Mouse (Mus musculus): ENCODE data around the gene Pard3. TPM values are rescaled to one million over a fixed set of nuclear protein-coding genes. Genes with fewer than 3 reads are reported as not detected.
A peak's percentile ranks its signal among the peaks of the same experiment; 100 is the strongest.

The Pard3 gene
- polyA plus RNA-seq, 1 experiment from 2014 or later, result 38.3 TPM

DNA sequence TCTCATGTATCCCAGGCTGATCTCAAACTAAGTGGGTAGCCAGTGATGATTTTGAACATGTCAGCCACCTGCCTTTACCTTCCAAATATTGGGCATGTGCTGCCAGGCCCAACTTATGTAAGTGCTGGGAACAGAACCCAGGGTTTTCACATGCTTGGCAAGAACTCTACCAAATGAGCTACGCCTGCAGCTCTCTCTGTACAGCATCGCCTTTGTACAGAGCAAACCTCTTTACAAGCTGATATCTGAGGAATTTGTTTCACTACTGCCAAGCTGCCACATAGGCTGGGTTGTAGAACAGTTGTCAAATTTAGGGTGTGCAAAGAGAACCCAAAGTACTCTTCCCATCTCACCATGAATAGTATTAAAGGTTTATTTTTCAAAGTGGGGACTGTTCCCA, 416.3 kb downstream of the Pard3 start:
- H3K4me2 ChIP-seq (replicated peaks), result no peak overlapping the region
- H3K4me1 ChIP-seq, result no peaks in the 10 kb centered on the region
- H3K9ac ChIP-seq, result no peak overlapping the region
- H3K36me3 ChIP-seq, result peaks cover 8% of the 10 kb centered on the region; the same call in 1 of the 2 replicates
- no peak overlapping the region for H3K27ac ChIP-seq
- H3K4me3 ChIP-seq, result no peak overlapping the region
- WGBS, result 93% methylated on average over 2 of the region's 2 CpGs
- ATAC-seq (ENCODE audit: low FRiP score), result no peak
- no peaks in the 10 kb centered on the region for H3K9me3 ChIP-seq (replicated peaks)
- no peaks in the 10 kb centered on the region for H3K27me3 ChIP-seq

DNA sequence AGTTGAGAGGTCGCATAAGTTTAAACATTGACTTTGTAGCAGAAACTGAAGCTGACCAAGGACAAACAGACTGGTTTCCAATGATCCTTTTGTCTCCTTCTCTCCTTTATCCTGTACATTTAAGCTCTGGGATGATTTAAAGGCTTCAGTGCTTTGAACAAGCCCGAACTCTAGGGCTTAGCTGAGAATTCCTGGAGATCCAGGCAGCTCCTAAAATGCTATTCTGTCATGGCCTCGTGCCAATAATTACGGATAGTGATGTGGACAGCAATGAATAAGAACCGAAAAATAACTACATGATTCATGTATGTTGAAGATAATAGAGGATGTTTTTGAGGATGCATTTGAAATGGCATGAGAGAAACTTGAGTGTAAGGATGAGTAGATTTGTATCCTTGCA, 421.9 kb downstream of the Pard3 start:
- H3K36me3 ChIP-seq, result no peaks in the 10 kb centered on the region
- no peak overlapping the region for H3K4me3 ChIP-seq
- peaks cover 2% of the 10 kb centered on the region; the same call in 1 of the 2 replicates for H3K4me1 ChIP-seq
- no peak for ATAC-seq (ENCODE audit: low FRiP score)
- no peak overlapping the region for H3K9ac ChIP-seq
- no peak overlapping the region for H3K27ac ChIP-seq
- no peak overlapping the region for H3K4me2 ChIP-seq (replicated peaks)
- WGBS, result 81% methylated on average over 5 of the region's 5 CpGs
- no peaks in the 10 kb centered on the region for H3K27me3 ChIP-seq
- no peaks in the 10 kb centered on the region for H3K9me3 ChIP-seq (replicated peaks)

DNA sequence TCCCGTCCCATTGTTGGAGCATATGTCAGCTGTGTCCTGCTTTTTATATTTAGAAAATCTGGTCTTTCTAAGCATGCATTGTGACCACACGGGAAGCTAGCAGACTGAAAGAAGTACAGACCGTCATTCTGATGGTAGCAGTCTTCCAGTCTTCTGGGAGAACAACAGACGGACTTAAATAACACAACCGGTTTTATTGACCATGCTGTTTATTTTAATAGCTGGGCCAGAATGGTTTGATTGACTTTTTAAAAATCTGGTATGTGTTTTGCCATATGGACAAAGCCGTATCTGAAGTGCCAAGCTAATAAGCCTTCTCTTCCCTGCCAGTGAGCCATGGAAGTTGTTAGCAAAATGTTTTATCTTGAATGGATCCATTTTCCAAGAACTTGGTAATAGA, 428.3 kb downstream of the Pard3 start:
- WGBS, result 45% methylated on average over 6 of the region's 6 CpGs
- H3K4me2 ChIP-seq (replicated peaks), result no peak overlapping the region
- ATAC-seq (ENCODE audit: low FRiP score), result no peak
- no peaks in the 10 kb centered on the region for H3K27me3 ChIP-seq
- H3K4me1 ChIP-seq, result peaks cover 4% of the 10 kb centered on the region
- no peaks in the 10 kb centered on the region for H3K36me3 ChIP-seq
- no peaks in the 10 kb centered on the region for H3K9me3 ChIP-seq (replicated peaks)
- H3K9ac ChIP-seq, result no peak overlapping the region
- H3K27ac ChIP-seq, result no peak overlapping the region
- H3K4me3 ChIP-seq, result no peak overlapping the region

DNA sequence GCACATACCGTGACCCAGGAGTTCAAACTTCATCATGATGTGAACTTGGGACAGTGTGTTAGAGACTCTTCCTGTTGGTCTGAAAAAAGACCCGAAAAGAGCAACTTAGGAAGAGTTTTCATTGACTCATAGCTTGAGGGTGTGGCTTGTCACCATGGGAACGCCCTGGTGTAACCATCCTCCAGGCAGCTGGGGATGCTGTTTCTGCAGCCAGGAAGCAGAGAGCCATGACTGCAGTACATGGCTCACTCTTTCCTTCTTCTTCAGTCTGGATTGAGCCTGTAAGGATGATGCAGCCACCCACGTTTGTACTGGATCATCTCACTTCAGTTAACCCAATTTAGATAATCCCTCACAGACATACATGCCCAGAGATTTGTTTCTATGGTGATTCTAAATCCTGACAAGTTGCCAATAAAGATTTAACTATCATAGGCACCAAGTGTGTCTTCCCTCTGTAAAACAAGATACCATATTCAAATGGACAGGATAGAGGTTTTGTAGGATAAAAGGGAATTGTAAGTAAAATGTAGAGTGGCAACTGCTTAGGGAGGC, 431.6 kb downstream of the Pard3 start:
- H3K9me3 ChIP-seq (replicated peaks), result no peaks in the 10 kb centered on the region
- ATAC-seq (ENCODE audit: low FRiP score), result no peak
- no peak overlapping the region for H3K4me2 ChIP-seq (replicated peaks)
- peaks cover 20% of the 10 kb centered on the region for H3K4me1 ChIP-seq
- H3K27ac ChIP-seq, result no peak overlapping the region
- no peaks in the 10 kb centered on the region for H3K36me3 ChIP-seq
- H3K4me3 ChIP-seq, result no peak overlapping the region
- no peaks in the 10 kb centered on the region for H3K27me3 ChIP-seq
- no peak overlapping the region for H3K9ac ChIP-seq
- WGBS, result 64% methylated on average over 4 of the region's 4 CpGs

- Histone ChIP-seq H3K4me1 (peaks cover 22% of the 10 kb centered on the region), H3K27ac (peak overlapping the region; percentile 73), H3K9me3 (replicated peaks) (no peaks in the 10 kb centered on the region), H3K36me3 (no peaks in the 10 kb centered on the region), H3K4me3 (no peak overlapping the region), H3K27me3 (no peaks in the 10 kb centered on the region), H3K4me2 (replicated peaks) (0 out of 2 replicates have a peak overlapping the region, but pooled peaks have one; percentile 1), H3K9ac (no peak overlapping the region)
- 20% methylated on average over 13 of the region's 13 CpGs for WGBS
- ATAC-seq (ENCODE audit: low FRiP score), result no peak
Observed at GRCm38 (mm10) chr8:127498997-127499719, 435.5 kb downstream of the Pard3 start.

DNA sequence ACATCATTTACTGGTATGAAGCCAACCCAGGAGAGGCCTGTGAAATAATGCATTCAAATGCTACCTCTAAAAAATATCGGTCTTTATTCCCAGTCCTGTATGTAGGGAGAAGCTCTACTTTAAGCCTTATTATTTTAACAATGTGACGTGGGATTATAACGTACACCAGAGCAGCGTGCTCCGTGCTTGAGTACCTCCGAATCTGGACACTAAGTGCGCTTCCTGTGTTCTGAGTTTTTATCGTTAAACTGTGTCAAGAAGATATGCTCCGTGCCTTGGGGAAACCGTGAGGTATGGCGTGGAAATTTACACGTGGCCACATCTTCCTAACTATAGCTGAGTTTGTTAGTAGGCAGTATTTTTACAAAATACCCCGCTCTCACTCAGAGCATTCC, 436.0 kb downstream of the Pard3 start:
- Histone ChIP-seq H3K4me2 (replicated peaks) (0 out of 2 replicates have a peak overlapping the region, but pooled peaks have one; percentile 4), H3K9me3 (replicated peaks) (no peaks in the 10 kb centered on the region), H3K27me3 (no peaks in the 10 kb centered on the region), H3K4me3 (no peak overlapping the region), H3K9ac (no peak overlapping the region), H3K4me1 (peaks cover 22% of the 10 kb centered on the region), H3K27ac (peak overlapping the region; percentile 73), H3K36me3 (no peaks in the 10 kb centered on the region)
- 66% methylated on average over 13 of the region's 13 CpGs for WGBS
- 0 out of 2 replicates have a peak, but pooled peaks have one; percentile 3 for ATAC-seq (ENCODE audit: low FRiP score)

DNA sequence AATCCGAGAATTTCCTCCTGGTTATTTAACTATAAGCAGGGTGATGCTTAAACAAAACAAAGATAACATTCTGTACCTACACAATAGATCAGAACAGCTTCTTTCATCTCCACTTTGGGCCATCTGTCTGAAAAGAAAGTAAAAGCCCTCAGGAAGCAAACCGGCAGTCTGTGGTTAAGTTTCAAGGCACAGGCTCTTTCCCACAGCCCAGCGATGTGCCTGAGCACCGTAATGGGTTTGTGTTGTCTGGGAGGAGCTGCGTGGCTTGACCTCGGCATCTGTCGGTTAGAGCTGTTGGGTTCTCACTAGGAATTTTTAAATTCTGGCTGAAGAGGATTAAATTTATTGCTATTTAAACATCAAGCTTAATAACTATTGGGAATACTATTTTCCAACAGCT, 436.5 kb downstream of the Pard3 start:
- Histone ChIP-seq H3K4me3 (no peak overlapping the region), H3K27me3 (no peaks in the 10 kb centered on the region), H3K36me3 (no peaks in the 10 kb centered on the region), H3K27ac (peak overlapping the region; percentile 73), H3K4me2 (replicated peaks) (0 out of 2 replicates have a peak overlapping the region, but pooled peaks have one; percentile 4), H3K9me3 (replicated peaks) (no peaks in the 10 kb centered on the region), H3K4me1 (peaks cover 22% of the 10 kb centered on the region), H3K9ac (no peak overlapping the region)
- 13% methylated on average over 7 of the region's 7 CpGs for WGBS
- peak; percentile 64 for ATAC-seq (ENCODE audit: low FRiP score)

GRCm38 (mm10) chr8:127501756-127502155, 438.1 kb downstream of the Pard3 start:
- Histone ChIP-seq H3K9ac (no peak overlapping the region), H3K9me3 (replicated peaks) (no peaks in the 10 kb centered on the region), H3K27me3 (no peaks in the 10 kb centered on the region), H3K4me3 (no peak overlapping the region), H3K4me2 (replicated peaks) (no peak overlapping the region), H3K4me1 (peaks cover 22% of the 10 kb centered on the region), H3K36me3 (no peaks in the 10 kb centered on the region), H3K27ac (no peak overlapping the region)
- 88% methylated on average over 1 of the region's 1 CpGs for WGBS
- no peak for ATAC-seq (ENCODE audit: low FRiP score)

- no peak overlapping the region for H3K4me2 ChIP-seq (replicated peaks)
- H3K9ac ChIP-seq, result no peak overlapping the region
- no peaks in the 10 kb centered on the region for H3K9me3 ChIP-seq (replicated peaks)
- H3K4me3 ChIP-seq, result no peak overlapping the region
- WGBS, result 91% methylated on average over 1 of the region's 1 CpGs
- H3K27me3 ChIP-seq, result no peaks in the 10 kb centered on the region
- ATAC-seq (ENCODE audit: low FRiP score), result no peak
- H3K4me1 ChIP-seq, result peaks cover 5% of the 10 kb centered on the region
- no peaks in the 10 kb centered on the region for H3K36me3 ChIP-seq
- no peak overlapping the region for H3K27ac ChIP-seq
Observed at GRCm38 (mm10) chr8:127505286-127505685, 441.6 kb downstream of the Pard3 start.

DNA sequence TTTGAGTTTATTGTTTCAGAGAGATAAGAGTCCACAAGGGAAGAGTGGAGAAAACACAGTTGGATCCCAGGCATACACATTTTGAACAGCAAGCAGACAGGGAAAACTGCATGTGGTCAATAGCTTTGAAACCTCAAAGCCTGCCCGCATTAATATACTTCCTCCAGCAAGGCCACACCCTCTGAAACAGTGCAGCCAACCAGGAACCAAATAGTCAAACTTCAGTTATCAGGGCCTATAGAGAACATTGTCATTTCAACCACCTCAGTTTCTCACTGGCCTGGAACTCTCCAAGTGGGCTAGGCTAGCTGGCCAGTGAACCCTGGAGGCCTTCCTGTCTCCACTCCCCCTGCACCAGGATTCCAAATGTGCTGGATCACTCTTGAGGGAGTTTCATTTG, 442.6 kb downstream of the Pard3 start:
- no peaks in the 10 kb centered on the region for H3K36me3 ChIP-seq
- 0 out of 2 replicates have a peak, but pooled peaks cover under 1% of the 10 kb centered on the region for H3K4me1 ChIP-seq
- no peaks in the 10 kb centered on the region for H3K27me3 ChIP-seq
- ATAC-seq (ENCODE audit: low FRiP score), result no peak
- H3K4me2 ChIP-seq (replicated peaks), result no peak overlapping the region
- 91% methylated on average over 1 of the region's 1 CpGs for WGBS
- no peak overlapping the region for H3K27ac ChIP-seq
- no peak overlapping the region for H3K9ac ChIP-seq
- H3K9me3 ChIP-seq (replicated peaks), result no peaks in the 10 kb centered on the region
- no peak overlapping the region for H3K4me3 ChIP-seq

- Histone ChIP-seq H3K4me1 (peaks cover 13% of the 10 kb centered on the region), H3K4me2 (replicated peaks) (no peak overlapping the region), H3K27me3 (no peaks in the 10 kb centered on the region), H3K27ac (no peak overlapping the region; the same call in 1 of the 2 replicates), H3K36me3 (no peaks in the 10 kb centered on the region), H3K4me3 (no peak overlapping the region), H3K9me3 (replicated peaks) (no peaks in the 10 kb centered on the region), H3K9ac (no peak overlapping the region)
- ATAC-seq (ENCODE audit: low FRiP score), result no peak
- WGBS, result 82% methylated on average over 1 of the region's 1 CpGs
Observed at GRCm38 (mm10) chr8:127511341-127511740, 447.6 kb downstream of the Pard3 start.

DNA sequence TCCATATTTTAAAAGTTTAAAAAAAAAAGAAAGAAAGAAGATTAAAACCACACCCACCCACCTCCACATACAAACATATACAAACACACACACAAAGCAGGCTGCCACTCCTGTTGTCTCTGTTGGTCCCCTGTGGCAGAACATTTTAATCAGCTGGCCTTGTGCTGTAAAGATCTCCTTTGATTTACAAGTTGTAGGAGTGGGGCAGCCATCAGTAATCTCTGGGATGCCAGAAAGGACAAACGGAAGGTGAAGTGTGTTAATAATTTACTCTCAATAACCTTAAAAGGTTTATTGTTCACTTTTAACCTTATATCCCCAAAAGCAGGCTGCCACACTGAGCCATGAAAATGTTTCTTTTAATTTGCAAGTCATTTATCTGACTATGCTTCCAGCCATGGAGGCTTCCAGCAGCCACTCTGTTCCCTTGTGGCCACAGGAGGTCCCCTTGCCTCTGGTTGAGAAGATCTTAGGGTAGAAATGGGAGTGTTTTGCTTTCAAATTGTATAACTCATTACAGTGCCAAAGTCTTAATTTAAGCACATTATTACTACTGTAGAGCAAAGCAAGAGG, 448.4 kb downstream of the Pard3 start:
- no peak for ATAC-seq (ENCODE audit: low FRiP score)
- 29% methylated on average over 1 of the region's 1 CpGs for WGBS
- H3K4me3 ChIP-seq, result no peak overlapping the region
- no peaks in the 10 kb centered on the region for H3K27me3 ChIP-seq
- no peaks in the 10 kb centered on the region for H3K36me3 ChIP-seq
- H3K27ac ChIP-seq, result 0 out of 2 replicates have a peak overlapping the region, but pooled peaks have one; percentile 18
- H3K4me2 ChIP-seq (replicated peaks), result no peak overlapping the region
- no peaks in the 10 kb centered on the region for H3K9me3 ChIP-seq (replicated peaks)
- peaks cover 13% of the 10 kb centered on the region for H3K4me1 ChIP-seq
- no peak overlapping the region for H3K9ac ChIP-seq

Measured in hindbrain, embryonic 12.5 days (tissue).